Mouse (Mus musculus) CD4-positive, CD25-positive, alpha-beta regulatory T cell, adult 2 months (primary cell): ENCODE data around the gene Fam155a.

ENCODE experiments used
- DNase-seq: peaks from one replicate; pipeline ENCODE4 v3.0.0-alpha.2; 2012; ENCODE audit warnings: low read depth, low spot score

Gene Fam155a

DNA sequence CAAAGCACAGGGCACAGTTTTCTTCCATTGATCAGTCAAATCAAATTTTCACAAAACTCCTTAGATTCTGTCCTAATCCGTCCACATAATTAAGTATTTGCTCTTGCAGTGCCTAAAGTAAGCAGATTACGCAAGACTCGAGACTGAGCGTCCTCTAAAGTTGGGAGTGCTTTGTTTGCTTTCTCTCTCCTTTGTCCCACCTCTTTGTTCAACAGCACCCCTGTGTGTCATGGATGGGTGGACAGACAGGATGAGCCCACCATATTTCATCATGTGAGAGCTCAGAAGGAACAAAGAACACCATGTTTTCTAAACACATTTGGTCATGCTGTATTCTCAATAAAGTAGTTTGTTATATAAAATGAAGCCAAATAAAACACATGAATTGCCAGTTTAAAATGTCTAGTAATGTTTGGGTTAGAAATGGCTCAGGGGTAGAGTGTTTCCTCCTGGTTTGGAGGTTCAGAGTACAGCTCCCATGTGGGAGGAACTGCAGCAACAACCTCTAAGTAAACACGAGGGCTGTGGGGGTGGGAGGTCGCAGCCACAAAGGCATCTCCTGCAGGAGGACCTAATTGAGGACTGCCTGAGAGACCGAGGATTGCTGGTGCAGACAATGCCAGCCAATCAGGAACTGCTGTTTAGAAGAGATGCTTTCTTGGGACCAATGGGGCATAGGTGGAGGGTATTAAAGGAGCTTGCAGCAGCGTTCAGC, 482.8 kb downstream of the Fam155a start:
- no peak for DNase-seq

DNA sequence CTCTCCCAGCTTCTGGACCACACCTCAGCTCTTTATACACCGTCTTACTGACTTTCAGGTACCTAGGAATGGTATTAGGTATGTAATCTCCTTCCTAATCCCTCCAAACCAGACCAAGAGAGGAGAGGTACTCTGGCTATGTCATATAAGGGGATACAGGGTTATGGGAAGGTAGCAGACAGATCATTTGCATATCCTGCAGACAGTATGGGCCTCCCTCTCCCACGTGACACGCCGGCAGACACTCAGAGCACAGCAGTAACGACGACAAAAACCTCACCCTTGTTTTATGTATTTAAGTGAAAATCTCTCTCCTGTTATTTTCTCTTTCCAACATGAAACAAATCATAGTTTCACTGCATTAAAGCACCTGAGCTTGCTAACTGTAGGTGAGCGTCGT, 496.8 kb downstream of the Fam155a start:
- no peak for DNase-seq

DNA sequence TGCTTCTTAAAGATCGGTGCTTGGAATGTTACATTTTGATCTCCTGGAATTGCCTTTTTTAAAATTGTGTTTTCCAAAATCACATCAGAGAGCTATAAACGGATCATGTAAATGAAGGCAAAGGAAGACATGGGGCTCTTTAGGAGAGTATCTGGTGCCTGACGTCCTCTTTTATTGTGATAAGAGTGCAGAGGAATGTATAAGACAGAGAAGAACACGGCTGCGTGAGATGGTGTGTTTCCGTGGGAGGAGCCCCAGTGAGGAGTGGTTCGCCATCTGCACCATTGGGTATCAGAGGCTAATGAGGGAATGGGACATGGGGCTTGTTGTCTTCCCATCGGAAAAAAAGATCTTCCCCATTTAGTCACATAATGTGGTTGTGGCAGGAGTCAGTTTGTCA, 506.6 kb downstream of the Fam155a start:
- no peak for DNase-seq

DNA sequence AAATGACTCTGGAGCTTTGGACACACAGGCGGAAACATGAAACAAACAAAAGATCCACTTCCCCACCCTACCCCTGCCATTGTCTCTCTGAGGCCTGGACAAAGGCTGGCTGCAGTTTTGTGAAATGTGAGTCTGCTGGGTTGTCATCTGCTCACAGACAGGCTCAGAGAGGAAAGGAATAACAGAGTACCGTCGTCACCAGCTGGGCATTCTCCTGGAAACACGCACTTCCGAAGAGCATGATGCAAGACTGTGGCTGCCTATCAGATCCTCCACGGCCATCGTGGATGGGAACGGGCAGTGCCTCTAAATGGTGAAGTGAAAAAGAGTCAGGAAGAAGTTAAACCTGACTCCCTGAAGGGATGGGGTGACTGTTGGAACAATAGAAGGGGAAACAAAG, 509.4 kb downstream of the Fam155a start:
- no peak for DNase-seq

DNA sequence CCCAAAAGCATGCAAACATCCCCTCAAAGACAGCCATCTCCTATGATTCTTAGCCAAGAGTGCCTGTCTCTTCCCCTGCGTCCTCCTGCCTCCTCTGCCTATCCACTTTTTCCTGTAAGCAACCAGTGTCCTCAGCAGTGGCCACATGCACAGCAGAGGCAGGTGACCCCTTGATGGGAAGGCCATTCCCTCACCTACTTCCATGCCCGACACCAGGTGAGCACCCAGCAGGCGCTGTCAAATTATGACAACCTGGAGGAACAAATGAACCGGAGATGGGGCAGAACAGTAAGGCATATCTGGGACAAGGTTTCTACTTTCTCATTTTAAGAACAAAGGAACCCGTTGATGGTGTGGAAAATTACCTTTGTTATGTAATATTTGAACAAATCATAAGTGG, 515.6 kb downstream of the Fam155a start:
- no peak for DNase-seq

DNA sequence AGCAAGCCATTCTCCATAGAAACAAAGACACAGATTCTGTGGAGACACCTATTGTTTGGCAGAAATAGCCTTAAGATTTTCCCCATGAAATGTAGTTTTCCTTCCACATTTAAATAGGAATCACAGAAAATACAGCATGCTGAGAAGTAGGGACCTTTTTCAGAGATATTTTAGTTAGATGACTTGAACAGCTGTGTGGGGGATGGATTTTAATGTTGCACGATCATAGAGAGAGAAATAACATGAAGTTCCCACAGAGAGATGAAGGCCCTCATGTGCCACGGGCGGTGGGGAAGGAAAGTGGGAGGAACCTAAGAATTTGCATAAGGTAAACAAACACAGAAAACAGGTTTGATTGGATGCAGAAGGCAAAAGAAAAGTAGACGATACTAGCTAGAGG, 518.0 kb downstream of the Fam155a start:
- no peak for DNase-seq

DNA sequence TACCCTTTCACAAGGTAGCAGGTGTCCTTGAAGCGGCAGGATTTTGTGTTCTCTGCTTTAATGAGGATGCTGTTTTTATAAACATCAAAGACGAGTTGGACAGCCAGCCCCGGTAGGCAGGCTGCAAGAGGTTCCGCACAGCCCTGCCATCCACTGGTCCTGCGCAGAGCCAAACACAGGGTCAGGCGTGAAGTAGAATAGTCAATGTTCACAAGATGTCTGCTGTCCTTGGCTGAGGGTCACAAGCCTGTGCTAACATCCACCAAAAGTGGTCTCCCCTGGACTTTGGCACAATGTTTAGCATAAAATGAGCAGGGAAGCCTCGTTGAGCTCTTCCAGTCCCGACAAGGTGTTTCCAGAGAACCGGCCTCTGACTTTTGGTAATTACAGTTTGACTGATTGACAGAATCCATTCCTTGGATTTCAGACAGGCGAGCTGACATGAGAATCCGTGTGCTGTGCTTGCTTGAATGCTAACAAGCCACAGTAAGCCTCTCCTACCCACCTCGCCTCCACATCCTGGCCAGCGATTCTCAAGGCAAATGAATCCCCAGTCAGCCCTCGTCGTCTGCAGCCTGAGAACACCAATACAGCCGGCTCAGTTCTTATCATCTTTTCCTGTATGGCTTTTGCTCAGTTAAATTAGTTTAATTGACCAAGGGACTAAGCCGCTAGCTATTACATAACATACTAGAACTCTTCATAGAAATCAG, 522.7 kb downstream of the Fam155a start:
- DNase-seq, result no peak

DNA sequence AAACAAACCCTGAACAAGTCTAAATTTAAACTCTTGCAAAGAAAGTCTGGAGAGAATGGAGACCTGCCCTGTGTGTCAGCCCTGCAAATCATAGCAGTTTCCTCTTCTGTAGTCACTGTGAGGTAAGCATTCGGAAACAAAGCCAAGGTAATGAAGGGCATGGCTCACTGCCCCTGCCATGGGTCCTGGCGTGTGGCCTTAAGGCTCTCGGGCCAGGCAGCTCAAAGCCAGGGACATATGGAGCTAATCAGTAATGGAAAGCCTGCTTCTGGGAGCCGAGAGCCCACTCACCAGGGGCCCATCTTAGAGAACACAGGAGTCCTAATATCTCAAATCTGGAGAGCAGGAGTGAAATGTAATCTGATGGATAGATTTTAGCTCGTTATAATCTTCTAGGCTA, 525.0 kb downstream of the Fam155a start:
- no peak for DNase-seq

DNA sequence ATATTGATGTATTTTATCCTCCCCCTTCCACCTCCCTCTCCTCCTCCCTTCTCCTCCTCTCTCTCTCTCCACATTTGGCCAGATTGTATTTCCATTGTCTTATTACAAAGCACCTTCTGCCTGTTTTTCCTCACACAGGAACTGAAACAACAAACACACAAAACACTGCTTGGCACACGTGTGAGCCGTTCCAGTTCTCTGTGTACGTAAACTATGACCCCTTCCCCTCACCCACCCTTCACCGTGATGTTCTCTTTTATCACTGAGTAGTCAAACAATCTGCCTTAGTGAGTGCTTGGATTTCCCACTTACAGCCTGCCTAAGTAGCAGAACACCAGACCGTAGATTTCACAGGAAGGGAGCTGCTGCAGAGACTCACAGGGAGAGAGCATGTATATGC, 530.0 kb downstream of the Fam155a start:
- no peak for DNase-seq

DNA sequence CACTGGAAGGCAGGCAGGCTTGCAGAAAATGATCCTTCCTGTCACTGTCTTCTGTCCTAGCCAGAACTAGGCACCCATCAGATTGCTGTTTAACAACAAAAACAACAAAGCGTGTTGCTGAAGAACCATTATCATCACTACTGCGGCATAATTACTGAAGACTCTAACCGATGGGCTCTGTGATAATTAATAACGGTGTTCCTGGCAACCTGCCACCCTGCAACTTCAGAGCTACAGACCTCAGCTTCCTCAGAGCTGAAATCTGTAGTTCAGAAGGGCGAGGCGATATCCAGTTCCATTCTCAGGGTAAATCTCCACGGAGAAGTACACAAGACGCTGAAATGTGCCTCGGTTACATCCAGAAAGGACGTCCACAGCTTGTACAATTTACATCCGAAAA, 531.2 kb downstream of the Fam155a start:
- no peak for DNase-seq

DNA sequence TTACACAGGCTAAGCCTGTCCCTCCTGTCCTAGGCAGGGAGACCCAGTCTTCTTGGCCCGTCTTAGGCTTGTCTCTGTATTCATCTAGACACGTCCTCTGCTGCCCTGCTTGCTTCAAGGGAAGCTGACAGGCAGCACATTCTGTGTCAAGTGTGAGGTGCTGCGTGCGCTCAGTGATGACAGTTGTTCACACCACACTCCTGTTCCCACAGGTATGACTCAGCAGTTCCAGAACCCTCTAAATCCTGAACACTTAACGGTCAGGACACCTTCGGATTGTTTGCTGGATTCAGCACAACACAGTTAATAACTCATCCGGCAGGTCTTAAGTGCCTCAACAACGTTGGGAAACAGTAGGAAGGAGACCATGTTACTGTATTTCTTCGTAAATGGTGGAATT, 532.0 kb downstream of the Fam155a start:
- no peak for DNase-seq

DNA sequence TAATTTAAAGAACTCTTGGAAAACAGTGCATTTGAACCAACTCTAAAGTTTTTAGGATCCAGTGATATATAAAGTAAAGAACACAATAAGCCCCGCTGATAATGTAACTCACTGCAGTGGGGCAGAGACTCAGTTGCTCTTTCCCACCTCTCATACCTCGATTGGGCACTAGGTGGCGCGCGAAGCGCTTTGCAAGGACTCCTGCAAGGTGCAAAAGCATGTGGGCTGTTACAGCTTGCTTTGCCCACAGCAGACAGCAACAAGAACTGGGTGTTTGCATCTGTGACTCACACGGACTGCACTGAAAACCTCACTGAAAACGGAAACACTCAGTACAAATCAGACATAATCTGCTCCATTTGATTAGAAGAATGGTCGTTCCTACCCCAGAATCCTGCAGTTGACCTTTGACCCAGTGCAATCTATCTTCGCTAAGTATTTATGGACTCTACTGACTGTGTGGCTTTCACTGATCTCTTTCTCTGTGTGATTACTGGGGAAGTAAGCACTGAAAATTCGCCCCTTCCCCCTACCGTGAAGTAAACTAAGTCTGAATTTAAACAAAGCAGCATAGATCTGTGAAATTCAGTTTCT, 537.5 kb downstream of the Fam155a start:
- DNase-seq, result peak; percentile 55

DNA sequence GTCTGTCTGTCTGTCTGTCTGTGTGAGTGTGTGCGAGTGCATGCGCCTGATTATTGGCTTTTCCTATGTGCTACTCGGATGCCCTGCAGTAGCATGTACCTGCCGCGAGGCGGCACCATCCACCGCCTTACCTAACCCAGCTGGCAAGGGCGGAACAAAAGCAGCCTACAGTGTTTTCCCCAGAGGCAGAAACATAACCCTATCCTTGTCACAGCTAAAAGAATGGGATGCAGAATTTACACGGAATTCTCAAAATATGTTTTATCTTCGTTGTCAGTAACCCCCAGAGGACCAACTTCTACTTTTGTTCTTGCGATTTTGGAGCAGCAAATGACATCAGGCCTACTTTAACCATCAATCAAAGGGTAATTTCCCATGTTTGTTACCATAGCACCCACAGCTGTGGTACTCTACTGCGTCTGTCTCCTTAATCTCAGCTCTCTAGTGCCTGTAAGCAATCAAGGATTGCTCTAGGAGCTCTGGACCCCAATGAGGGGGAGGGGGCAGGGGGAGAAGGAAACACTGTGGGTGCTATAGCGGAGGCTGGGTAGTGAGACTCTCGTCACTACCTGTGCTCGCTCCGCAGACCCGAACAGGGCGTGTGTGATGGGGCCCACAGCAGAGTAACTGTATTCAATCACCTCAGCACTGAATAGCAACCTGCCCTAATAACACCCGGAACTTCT, 543.0 kb downstream of the Fam155a start:
- DNase-seq, result peak; percentile 34

DNA sequence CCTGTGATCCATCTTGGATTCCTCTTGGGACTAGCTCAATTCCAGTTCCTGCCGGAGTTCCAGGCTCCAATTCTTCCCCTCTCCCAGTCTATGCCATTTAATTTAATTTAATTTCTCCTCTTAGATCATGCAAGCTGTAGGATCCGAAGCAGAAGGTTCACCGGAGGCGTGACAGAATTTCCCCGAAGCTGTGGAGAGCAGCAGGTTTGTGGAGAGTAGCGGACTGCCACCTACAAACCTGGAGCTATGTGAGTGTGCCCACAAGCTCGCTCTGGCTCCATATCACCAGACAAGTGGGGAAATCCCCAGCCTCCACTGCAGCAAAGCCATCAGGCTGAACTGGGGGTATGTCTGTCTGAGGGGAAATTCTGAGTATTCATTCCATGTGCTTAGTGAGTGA, 544.2 kb downstream of the Fam155a start:
- no peak for DNase-seq

DNA sequence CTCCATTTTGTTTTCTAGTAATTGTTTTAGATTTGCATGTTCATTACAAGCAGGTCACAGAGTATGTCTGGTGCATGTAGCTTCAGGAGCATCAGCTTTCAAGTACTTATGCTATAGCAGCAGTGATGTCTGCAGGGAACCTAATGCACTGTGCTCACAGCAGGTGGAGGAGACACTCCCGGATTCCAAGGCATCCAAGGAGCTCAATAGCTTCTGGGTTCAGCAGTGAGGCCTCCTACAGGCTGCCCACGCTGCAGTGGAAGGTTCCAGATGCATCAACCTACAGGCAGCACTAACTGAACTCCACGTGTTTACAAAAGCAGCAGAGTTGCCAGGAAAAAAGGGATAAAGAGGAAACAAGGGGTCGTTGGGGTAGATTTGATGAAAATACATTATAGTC, 559.2 kb downstream of the Fam155a start:
- no peak for DNase-seq

DNA sequence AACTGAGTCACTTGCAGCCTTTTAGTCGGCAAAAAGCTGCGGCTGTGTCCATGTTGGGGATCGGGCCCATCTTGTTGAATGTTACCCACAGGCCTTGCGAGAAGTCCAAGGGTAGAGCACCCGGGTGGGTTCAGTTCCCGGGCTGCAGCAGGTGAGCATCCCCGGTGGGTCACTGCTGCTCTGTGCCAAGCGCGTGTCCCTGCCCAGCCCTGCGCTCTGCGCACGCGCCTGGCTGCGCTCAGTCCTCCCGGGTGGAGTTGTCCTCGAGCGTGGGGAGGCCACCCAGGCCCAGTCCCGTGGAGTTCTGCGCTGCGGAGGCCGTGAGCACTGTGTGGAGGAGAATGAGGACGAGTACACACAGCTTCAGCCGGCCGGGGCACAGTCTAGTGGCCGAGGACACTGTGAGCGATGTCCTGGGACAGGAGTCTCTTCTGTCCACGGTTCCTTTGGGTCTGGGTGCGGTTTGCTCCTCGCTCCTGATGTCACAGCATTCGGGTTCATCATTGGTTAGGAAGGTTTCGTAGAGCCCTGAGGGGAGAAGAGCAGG, 563.4 kb downstream of the Fam155a start:
- no peak for DNase-seq

DNA sequence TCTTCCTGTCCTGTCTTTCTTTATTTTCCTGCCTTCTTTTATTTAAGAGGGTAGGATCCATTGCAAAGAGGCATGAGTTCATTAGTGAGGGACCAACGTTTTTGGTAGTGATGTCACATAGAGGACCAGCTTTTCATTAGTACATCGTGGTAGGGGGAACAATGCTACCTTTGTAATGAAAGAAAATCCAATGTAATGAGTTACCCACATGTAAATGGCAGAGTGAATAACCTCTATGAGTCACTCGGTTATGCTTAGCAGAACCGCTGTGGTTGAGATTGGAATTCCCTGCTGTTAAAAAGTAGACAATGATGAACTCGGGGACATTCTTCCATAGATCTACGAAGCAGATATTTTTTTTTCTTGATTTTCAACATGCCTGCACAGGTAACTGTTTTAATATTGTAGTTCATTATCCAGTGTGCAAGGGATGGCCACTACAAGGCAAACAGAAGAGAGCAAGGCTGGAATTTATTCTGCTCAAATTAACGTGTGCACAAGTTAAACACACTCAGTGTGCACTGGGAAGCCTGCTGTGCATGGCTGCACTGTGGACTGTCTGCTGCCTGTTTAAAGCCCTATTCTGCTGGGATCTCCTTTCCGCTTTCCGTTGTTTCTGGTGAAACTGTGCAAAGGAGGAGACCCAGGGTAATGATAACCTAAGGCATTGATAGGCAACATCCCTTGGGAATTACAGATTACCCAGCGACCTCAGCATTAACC, 566.5 kb downstream of the Fam155a start:
- no peak for DNase-seq

DNA sequence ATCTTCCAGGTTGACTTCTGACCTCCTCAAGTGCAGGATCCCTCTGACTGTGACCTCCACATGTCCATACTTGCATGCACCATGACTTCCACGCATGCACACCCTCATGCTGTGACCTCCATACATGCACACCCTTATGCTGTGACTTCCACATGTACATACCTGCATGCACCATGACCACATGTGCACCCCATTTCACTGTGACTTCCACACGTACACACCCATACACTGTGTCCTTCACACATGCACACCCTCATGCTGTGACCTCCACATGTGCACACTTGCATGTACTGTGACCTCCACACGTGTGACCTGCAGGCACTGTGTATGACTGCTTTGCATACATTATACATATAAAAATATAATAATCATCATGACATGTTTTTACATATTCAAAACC, 570.9 kb downstream of the Fam155a start:
- DNase-seq, result no peak

DNA sequence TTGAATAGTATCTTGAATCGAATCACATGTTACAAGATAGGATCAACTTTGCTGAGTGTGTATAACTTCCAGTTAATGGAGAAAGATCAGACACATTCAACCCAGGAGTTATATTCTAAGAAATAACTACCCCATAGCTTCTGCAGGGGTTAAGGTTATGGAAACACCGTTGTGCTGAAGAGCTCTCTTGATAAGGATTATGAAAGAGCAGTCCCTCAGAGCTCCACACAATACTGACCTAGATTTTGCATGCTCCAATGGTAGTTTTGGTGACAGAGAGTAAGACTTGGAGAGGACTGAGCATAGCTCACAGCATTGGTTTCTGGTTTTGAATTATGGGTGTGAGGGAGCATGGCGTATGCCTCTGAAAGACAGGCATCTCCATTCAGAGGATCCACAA, 579.3 kb downstream of the Fam155a start:
- DNase-seq, result no peak

DNA sequence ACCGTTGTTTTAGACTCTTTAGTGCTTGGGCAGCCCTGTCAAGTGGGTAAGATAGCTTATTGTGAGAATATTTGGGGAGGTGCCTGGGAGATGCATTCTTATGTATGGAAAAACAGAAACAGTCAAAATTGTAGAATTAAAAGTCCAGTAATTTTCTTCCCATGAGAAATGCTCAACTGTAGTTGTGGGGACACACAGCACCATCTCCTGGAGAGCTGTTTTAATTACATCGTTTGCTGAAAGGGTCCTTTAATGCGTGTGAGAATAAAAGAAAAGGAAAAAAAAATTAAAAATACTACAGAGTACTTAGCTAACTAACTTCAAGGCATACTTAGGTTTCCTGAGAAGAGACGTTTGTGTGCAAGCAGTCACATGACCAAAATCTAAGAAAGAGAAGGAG, 582.3 kb downstream of the Fam155a start:
- DNase-seq, result no peak

DNA sequence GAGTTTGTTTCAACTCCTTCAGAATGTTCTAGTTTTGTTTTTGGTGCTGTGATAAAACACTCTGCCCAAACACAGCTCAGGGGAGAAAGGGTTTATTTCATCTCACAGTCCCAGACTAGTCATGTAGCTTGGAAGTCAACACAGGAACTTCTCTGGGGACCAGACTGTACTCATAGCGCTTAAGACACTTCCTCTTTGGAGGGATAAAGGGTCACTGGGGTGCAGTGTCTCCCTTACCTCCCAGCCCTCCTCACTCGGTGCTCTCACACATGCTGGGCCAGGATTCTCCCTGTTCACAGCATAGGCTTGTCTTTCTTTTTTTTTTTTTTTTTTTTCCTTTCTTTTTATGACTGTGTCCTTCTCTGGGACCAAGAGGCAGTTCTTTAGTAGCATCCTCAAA, 585.8 kb downstream of the Fam155a start:
- no peak for DNase-seq

DNA sequence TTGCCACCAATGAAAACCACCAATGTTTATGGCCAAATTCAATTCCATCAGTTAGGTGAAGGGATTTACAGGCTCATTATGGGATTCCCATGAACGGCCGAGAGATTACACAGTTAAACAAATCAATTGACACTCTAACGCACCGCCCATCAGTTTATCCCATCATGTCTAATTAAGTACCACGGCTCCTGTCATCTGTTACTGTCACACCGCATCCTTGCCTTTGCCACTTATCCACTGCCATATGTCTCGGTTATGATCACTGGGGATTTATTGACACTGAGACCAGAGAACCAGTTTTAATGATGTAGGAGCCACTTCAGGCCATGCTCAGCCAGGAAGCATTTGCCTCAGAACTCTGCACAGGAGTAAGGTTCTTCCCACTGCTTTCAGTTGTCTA, 588.5 kb downstream of the Fam155a start:
- no peak for DNase-seq
